Mouse (Mus musculus) lung, embryonic 16.5 days (tissue): ENCODE data around the gene Plpp2. TPM values are rescaled to one million over a fixed set of nuclear protein-coding genes. Genes with fewer than 3 reads are reported as not detected.

Experiments
- ATAC-seq: fragments of 200-750 bp; cut with Nextera tagmentation; 2 replicates; pipeline ENCODE4 v1.8.0; 2017; ENCODE audit warnings: low read depth, mild to moderate bottlenecking, moderate library complexity
- H3K27ac ChIP-seq: fragments of 300-500 bp; sonication (generic); 2 replicates; pipeline ENCODE4 v1.5.1; 2014; ENCODE audit warnings: mild to moderate bottlenecking, control low read depth, low read length
- H3K27me3 ChIP-seq: fragments of 300-500 bp; sonication (generic); 2 replicates; pipeline ENCODE4 v1.6.1; 2014; ENCODE audit warnings: low read depth, low read length, mixed read lengths; ENCODE audit not compliant: control insufficient read depth, insufficient read depth
- H3K36me3 ChIP-seq: fragments of 300-500 bp; sonication (generic); 2 replicates; pipeline ENCODE4 v1.6.1; 2014; ENCODE audit warnings: low read length; ENCODE audit not compliant: control insufficient read depth, insufficient read depth
- H3K4me1 ChIP-seq: fragments of 300-500 bp; sonication (generic); replicated peaks from 2 replicates; pipeline ENCODE4 v1.6.1; 2014; ENCODE audit warnings: low read length, mixed read lengths; ENCODE audit not compliant: control insufficient read depth, insufficient read depth
- H3K4me2 ChIP-seq: fragments of 300-500 bp; sonication (generic); 2 replicates; pipeline ENCODE4 v1.6.1; 2014; ENCODE audit warnings: low read depth, low read length, control low read depth
- H3K4me3 ChIP-seq: fragments of 300-500 bp; sonication (generic); 2 replicates; pipeline ENCODE4 v1.5.1; 2014; ENCODE audit warnings: mild to moderate bottlenecking, low read length, control low read depth
- H3K9ac ChIP-seq: fragments of 300-500 bp; sonication (generic); 2 replicates; pipeline ENCODE4 v1.6.1; 2014; ENCODE audit warnings: low read length, control low read depth
- H3K9me3 ChIP-seq: fragments of 300-500 bp; sonication (generic); 2 replicates; pipeline ENCODE4 v1.6.1; 2016; ENCODE audit warnings: low read length; ENCODE audit not compliant: control insufficient read depth
- WGBS: fragments of 180-500 bp; shearing (Covaris S2); extraction: QIAGEN DNeasy Blood & Tissue Kit; methylation state at CpG from one replicate; pipeline ENCODE4 v1.1.7; 2014; 5-methylcytosine and 5-hydroxymethylcytosine counted together
- polyA plus RNA-seq: library from polyadenylated mRNA; unstranded; fragments of >200 nt; fragmentation: Nextera tagmentation; extraction: Ambion mirVana; gene quantifications from 2 replicates; pipeline ENCODE4 v1.2.1, GENCODE M21; 2015

Gene Plpp2
- polyA plus RNA-seq, 1 experiment from 2014 or later: 34.4 TPM

DNA sequence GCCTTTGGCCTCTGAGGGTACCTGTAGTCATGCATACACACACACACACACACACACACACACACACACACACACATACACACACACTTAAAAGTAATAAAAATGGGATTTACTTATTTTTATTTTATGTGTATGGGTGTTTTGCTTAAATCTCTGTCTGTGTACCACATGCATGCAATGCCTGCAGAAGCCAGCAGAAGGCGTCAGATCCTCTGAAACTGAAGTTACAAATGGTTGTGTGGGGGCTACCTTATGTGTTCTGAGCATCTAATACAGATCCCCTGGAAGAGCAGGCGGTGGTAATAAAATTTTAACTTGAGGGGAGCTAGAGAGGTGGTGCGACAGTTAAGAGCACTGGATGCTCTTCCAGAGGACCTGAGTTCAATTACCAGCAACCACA, 5.5 kb downstream of the Plpp2 start:
- no peak overlapping the region for H3K27ac ChIP-seq
- H3K9ac ChIP-seq: no peak overlapping the region
- no peaks in the 10 kb centered on the region for H3K27me3 ChIP-seq
- H3K4me3 ChIP-seq: no peak overlapping the region
- H3K9me3 ChIP-seq: no peaks in the 10 kb centered on the region
- peaks cover 7% of the 10 kb centered on the region for H3K4me1 ChIP-seq
- WGBS: 80% methylated on average over 3 of the region's 3 CpGs
- no peak overlapping the region for H3K4me2 ChIP-seq
- ATAC-seq: no peak
- H3K36me3 ChIP-seq: peaks cover 6% of the 10 kb centered on the region; the same call in 1 of the 2 replicates

DNA sequence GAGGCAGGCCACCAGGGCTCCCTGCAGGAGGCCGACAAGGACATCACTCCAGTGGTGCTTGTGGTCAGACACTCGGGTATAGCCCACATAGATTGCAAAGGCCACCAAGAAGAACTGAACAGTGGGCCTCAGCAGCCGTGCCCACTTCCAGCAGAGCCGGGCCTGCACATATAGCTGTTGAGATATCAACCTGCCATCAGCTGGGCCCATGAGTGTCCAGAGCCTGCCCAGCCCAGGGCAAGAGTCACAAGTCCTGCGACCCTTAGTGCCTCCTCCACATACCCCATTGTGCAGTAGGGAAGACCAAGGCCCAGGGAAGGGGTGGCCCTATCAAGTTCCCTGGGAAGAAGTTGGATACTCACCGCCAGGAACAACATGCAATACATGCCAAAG, 6.1 kb downstream of the Plpp2 start:
- no peak overlapping the region for H3K4me3 ChIP-seq
- H3K27ac ChIP-seq: no peak overlapping the region
- no peaks in the 10 kb centered on the region for H3K9me3 ChIP-seq
- ATAC-seq: no peak
- peaks cover 6% of the 10 kb centered on the region; the same call in 1 of the 2 replicates for H3K36me3 ChIP-seq
- H3K27me3 ChIP-seq: no peaks in the 10 kb centered on the region
- WGBS: 80% methylated on average over 6 of the region's 6 CpGs
- no peak overlapping the region for H3K9ac ChIP-seq
- H3K4me1 ChIP-seq: peaks cover 2% of the 10 kb centered on the region
- no peak overlapping the region for H3K4me2 ChIP-seq

- Histone ChIP-seq H3K27me3 (no peaks in the 10 kb centered on the region), H3K9me3 (no peaks in the 10 kb centered on the region), H3K36me3 (peaks cover 6% of the 10 kb centered on the region; the same call in 1 of the 2 replicates), H3K4me1 (no peaks in the 10 kb centered on the region), H3K4me3 (no peak overlapping the region), H3K4me2 (no peak overlapping the region), H3K9ac (no peak overlapping the region), H3K27ac (no peak overlapping the region)
- ATAC-seq: no peak
- 78% methylated on average over 12 of the region's 12 CpGs for WGBS
Measured at GRCm38 (mm10) chr10:79526661-79527452, 6.7 kb downstream of the Plpp2 start.

GRCm38 (mm10) chr10:79525456-79526325, 7.9 kb downstream of the Plpp2 start:
- peaks cover 6% of the 10 kb centered on the region; the same call in 1 of the 2 replicates for H3K36me3 ChIP-seq
- H3K9me3 ChIP-seq: no peaks in the 10 kb centered on the region
- H3K27ac ChIP-seq: no peak overlapping the region
- no peak for ATAC-seq
- H3K27me3 ChIP-seq: no peaks in the 10 kb centered on the region
- H3K4me1 ChIP-seq: no peaks in the 10 kb centered on the region
- 90% methylated on average over 8 of the region's 8 CpGs for WGBS
- no peak overlapping the region for H3K4me3 ChIP-seq
- H3K4me2 ChIP-seq: no peak overlapping the region
- no peak overlapping the region for H3K9ac ChIP-seq

- no peak overlapping the region for H3K4me2 ChIP-seq
- no peak overlapping the region for H3K4me3 ChIP-seq
- no peaks in the 10 kb centered on the region for H3K4me1 ChIP-seq
- H3K27me3 ChIP-seq: no peaks in the 10 kb centered on the region
- no peak overlapping the region for H3K27ac ChIP-seq
- H3K9me3 ChIP-seq: no peaks in the 10 kb centered on the region
- peaks cover 2% of the 10 kb centered on the region; the same call in 1 of the 2 replicates for H3K36me3 ChIP-seq
- 79% methylated on average over 1 of the region's 1 CpGs for WGBS
- ATAC-seq: no peak
- H3K9ac ChIP-seq: no peak overlapping the region
Measured at GRCm38 (mm10) chr10:79524433-79524832, 9.2 kb downstream of the Plpp2 start.

- Histone ChIP-seq H3K4me3 (no peak overlapping the region), H3K4me1 (no peaks in the 10 kb centered on the region), H3K27ac (no peak overlapping the region), H3K36me3 (no peaks in the 10 kb centered on the region), H3K27me3 (no peaks in the 10 kb centered on the region), H3K4me2 (no peak overlapping the region), H3K9me3 (no peaks in the 10 kb centered on the region), H3K9ac (no peak overlapping the region)
- 76% methylated on average over 2 of the region's 2 CpGs for WGBS
- no peak for ATAC-seq
Measured at GRCm38 (mm10) chr10:79506709-79507108, 26.9 kb downstream of the Plpp2 start.

DNA sequence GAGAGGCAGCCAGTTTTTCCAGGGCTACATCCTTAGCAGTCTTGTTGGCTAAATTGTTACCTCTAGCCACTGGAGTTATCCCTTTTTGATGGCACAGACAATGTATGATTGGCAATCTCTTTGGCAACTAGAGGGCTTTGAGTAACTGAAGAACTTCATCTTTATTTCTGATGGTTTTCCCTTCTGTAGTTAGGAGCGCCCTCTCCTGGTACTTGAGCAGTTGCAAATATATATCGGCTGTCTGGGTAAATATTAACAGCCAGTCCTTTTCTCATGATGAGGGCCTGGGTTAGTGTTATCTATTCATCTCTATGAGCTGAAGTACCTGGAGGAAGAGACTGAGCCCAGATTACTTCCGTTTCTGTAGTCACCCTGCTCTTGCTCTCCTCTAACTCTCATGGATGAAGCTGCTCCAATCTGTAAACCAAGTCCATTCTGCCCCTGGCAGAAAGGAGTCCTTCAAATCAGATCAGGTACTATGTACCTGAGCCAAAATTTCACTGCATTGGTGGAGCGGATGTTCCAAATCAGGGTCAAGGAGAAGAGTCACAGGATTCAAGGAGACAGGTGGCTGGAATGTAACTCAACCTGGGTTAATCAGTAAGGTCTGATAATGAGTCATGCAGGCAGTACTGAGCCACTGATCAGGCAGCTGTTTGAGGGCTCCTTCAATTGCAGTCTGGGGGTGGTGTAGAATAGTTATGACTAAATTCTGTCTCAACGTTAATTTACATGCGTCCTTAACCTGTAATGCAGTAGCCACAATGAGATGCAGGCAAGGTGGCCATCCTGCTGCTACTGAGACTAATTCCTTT, 30.6 kb downstream of the Plpp2 start:
- Histone ChIP-seq H3K9ac (no peak overlapping the region), H3K27ac (no peak overlapping the region), H3K4me2 (no peak overlapping the region), H3K9me3 (no peaks in the 10 kb centered on the region), H3K27me3 (no peaks in the 10 kb centered on the region), H3K36me3 (no peaks in the 10 kb centered on the region), H3K4me3 (no peak overlapping the region), H3K4me1 (no peaks in the 10 kb centered on the region)
- ATAC-seq: no peak
- 60% methylated on average over 6 of the region's 6 CpGs for WGBS

GRCm38 (mm10) chr10:79496701-79497288, 36.8 kb downstream of the Plpp2 start:
- Histone ChIP-seq H3K9ac (no peak overlapping the region), H3K36me3 (no peaks in the 10 kb centered on the region), H3K4me3 (no peak overlapping the region), H3K4me1 (no peaks in the 10 kb centered on the region), H3K27me3 (no peaks in the 10 kb centered on the region), H3K4me2 (no peak overlapping the region), H3K27ac (no peak overlapping the region), H3K9me3 (no peaks in the 10 kb centered on the region)
- ATAC-seq: no peak
- 47% methylated on average over 2 of the region's 2 CpGs for WGBS
